Mouse (Mus musculus): ENCODE results near the gene Nos1. TPM values are rescaled to one million over a fixed set of nuclear protein-coding genes. Genes with fewer than 3 reads are reported as not detected.
A peak's percentile ranks its signal among the peaks of the same experiment; 100 is the strongest.

Gene Nos1
- polyA plus RNA-seq, 1 experiment, result 0.17 TPM

DNA sequence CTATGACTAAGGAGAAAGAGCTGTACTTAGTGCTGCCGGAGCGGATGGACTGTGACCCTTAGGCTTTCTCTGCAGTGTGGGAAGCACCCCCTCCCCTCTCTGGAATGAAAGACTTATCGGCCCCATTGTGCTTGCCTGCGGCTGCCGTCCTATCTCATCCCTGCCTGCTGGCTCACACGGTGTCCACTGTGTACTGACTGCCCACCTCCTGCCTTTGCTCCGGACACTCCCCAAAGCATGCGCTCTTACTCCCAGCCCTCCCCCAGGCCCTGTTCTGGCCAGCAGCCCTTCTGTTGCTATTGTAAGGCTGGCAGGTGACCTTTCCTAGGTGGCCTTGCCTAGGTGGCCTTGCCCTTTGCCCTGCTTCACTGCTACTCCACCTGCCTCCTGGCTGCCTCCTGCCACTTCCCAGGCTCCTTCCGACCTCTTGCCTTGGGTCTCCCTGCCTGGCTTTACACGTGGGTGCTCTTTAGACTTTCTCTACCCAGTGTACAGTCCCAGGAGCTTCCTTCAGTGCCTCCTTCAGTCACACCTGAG lies 216.7 kb downstream of the Nos1 start:
- DNase-seq (ENCODE audit: low spot score), result no peak

DNA sequence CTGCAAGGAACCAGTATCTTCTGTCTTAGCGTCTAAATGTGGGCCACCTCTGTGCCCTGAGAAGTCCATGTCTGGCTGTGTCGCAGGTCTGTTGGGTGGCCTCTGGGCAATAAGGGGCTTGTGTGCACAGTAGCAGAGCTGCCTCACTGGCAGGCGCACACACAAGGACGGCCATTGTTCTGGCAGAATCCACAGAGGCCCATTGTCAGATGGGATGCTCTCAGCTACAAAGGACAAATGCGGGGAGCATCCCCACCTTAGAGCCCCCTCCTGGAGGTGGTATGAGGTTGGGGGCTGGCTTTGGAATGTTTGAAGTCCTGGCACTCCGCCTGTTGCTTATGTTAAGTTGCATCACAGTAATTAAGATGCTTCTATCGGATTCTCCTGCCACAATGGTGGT lies 218.2 kb downstream of the Nos1 start:
- no peak for DNase-seq (ENCODE audit: low spot score)

DNA sequence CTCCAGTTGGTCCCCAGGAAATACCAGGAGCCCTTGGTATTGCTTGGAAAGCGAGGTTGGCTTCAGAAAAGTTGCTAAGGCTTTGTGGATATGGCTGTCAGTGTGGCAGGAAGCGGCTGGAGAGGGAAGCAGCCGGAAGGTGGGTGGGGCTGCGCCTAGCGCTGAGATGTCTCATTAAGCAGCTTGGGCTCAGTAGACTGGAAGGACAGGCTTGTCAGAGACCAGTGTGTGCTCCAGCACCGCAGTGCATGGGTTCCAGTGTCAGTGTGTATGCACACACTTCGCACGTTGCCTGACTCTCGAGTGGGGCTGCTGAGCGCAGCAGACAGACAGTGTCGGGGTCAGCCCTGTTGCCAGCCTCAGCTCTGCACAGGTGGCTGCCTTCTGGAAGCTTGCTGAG lies 218.8 kb downstream of the Nos1 start:
- no peak for DNase-seq (ENCODE audit: low spot score)

DNA sequence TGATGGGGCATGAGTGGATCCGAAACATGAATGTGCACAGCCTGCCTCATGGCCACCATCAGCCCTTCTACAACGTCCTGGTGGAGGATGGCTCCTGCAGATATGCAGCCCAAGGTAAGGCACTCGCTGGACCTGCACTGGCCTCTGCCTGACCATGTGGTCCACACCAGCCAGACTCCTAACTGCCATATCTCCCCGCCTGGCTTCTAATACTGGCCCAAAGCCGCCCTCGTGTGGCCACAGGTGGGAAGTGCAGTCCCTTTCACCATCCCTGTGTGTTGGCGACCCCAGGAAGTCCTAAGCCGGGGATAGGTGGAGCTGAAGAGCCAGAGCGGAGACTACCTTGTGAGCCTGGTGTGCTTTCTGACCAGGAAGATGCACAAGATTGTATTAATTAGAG lies 221.2 kb downstream of the Nos1 start:
- DNase-seq (ENCODE audit: low spot score), result peak; percentile 46

DNA sequence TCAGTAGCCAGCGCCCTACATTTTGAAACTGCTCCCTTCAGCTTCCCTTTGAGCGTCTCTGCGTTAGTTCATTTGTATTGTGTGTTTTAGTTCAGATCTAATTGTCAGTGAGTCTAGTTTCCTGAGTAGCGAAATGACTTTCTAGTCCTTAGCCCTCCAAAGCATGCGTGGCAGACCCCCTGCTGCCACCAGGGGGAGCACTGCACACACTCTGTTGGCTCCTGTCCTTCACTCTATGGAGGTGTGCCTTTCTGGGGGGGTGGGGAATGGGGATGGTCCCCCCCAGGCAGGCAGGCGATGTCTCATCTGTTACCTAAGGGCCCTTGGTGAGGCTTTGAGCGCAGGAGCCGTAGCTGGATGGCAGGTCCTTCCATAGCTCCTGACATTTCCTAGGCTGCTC lies 223.8 kb downstream of the Nos1 start:
- DNase-seq (ENCODE audit: low spot score), result no peak

DNA sequence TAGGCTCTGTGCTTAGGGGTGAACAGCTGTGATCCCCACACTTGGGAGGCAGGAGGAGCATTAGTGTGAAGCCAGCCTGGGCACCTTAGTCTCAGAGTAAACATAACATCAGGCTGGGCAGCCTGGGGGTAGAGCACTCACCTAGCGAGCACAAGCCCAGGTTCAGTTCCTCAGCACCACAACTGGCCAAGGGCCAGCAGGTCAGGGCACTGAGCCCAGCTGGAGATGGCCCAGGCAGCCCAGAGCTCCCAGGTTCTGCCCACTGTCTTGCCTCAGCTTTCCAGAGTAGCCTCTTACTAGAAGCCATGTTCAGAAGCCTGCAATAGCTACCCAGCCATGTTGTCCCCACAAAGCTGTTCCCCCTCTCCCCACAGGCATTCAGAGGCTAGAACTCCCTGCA lies 224.9 kb downstream of the Nos1 start:
- DNase-seq (ENCODE audit: low spot score), result no peak

DNA sequence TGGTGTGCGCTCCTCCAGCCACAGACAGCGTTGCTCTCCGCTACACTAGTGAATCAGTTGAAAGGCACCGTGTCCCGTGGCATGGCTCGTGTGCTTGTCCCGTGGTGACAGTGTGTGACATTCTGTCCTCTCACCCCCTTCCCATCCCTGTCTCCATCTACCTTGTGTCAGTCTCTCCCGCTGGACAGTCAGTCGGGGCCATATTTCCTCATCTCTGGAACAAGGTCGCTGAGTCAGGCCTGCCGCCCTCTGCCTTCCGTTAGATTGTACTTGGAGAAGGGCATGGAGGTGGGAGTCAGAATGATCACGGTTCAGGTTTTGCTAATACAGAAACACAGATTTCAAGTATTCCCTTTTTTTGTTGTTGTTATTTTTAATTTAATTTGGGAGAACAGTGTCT lies 227.5 kb downstream of the Nos1 start:
- no peak for DNase-seq (ENCODE audit: low spot score)

Other genes starting within 250 kb of the Nos1 start
- gene Fbxo21, start 195.7 kb downstream of the Nos1 start, polyA plus RNA-seq (2012; rRNA removed), result 35.1 and 36.9 TPM in 2 replicates
- 1.5 and 2.0 TPM in 2 replicates for gene Tesc, start 246.7 kb downstream of the Nos1 start, polyA plus RNA-seq (2012; rRNA removed)

All from urinary bladder, adult 2 months (tissue).